Mouse (Mus musculus) heart, adult 2 months (tissue): Measurements from ENCODE around the gene Rpn2.

Source experiments
- CTCF ChIP-seq: fragments of 200-600 bp; IDR thresholded peaks from 2 replicates; pipeline ENCODE4 v1.8.1; 2022; ENCODE audit warnings: antibody characterized with exemption, mild to moderate bottlenecking, moderate library complexity
- EP300 ChIP-seq: fragments of 200-500 bp; IDR thresholded peaks from 2 replicates; pipeline ENCODE4 v1.6.1; 2011; ENCODE audit warnings: low read depth, low read length, control low read depth; ENCODE audit not compliant: insufficient read depth
- POLR2A ChIP-seq: fragments of 200-500 bp; IDR thresholded peaks from 2 replicates; pipeline ENCODE4 v1.6.1; 2011; ENCODE audit warnings: mild to moderate bottlenecking, low read depth, low read length, control low read depth; ENCODE audit not compliant: insufficient read depth

DNA sequence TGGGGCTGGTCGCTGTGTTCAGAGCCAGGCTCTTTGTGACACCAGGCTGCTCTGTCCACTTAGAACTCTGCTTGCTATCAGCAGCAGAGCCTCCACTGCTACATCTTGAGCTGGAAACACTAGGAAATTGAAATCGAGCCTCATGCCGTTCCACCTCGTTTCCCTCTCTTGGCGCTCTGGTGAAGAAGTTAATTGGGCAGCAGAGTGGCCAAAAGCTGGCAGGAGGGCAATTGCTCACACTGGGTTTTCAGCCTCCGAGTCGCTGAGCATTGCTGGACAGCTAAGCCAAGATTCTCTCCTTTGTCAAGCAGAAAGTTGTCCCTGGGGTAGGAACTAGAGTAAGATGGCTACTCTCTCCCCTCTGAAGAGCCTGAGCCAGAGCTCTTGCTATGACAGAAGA, 35.5 kb downstream of the Rpn2 start:
- TF ChIP-seq CTCF (no peak), POLR2A (no peak), EP300 (no peak)
